Mouse (Mus musculus) kidney, embryonic 16.5 days (tissue): ENCODE measurements around the gene Gm20708. TPM values are rescaled to one million over a fixed set of nuclear protein-coding genes. Genes with fewer than 3 reads are reported as not detected.
A peak's percentile ranks its signal among the peaks of the same experiment; 100 is the strongest.

Source experiments
- ATAC-seq: fragments of 200-750 bp; cut with Nextera tagmentation; 2 replicates; pipeline ENCODE4 v1.8.0; 2017; ENCODE audit warnings: moderate TSS enrichment; ENCODE audit not compliant: low FRiP score, low TSS enrichment
- H3K27ac ChIP-seq: fragments of 300-500 bp; sonication (generic); 2 replicates; pipeline ENCODE4 v1.5.1; 2014; ENCODE audit warnings: low read length
- H3K27me3 ChIP-seq: fragments of 300-500 bp; sonication (generic); 2 replicates; pipeline ENCODE4 v1.6.1; 2014; ENCODE audit warnings: low read length, control low read depth, mixed read lengths; ENCODE audit not compliant: insufficient read depth
- H3K36me3 ChIP-seq: fragments of 300-500 bp; sonication (generic); 2 replicates; pipeline ENCODE4 v1.6.1; 2014; ENCODE audit warnings: low read length, control low read depth, mixed read lengths; ENCODE audit not compliant: insufficient read depth
- H3K4me1 ChIP-seq: fragments of 300-500 bp; sonication (generic); 2 replicates; pipeline ENCODE4 v1.6.1; 2014; ENCODE audit warnings: low read length, control low read depth, mixed read lengths; ENCODE audit not compliant: insufficient read depth
- H3K4me2 ChIP-seq: fragments of 300-500 bp; sonication (generic); replicated peaks from 2 replicates; pipeline ENCODE4 v1.6.1; 2014; ENCODE audit warnings: low read depth, low read length
- H3K4me3 ChIP-seq: fragments of 300-500 bp; sonication (generic); 2 replicates; pipeline ENCODE4 v1.5.1; 2014; ENCODE audit warnings: mild to moderate bottlenecking, low read length
- H3K9ac ChIP-seq: fragments of 300-500 bp; sonication (generic); replicated peaks from 2 replicates; pipeline ENCODE4 v1.6.1; 2014; ENCODE audit warnings: low read length
- H3K9me3 ChIP-seq: fragments of 300-500 bp; sonication (generic); 2 replicates; pipeline ENCODE4 v1.6.1; 2016; ENCODE audit warnings: low read length, control low read depth
- WGBS: fragments of 180-500 bp; shearing (Covaris S2); extraction: QIAGEN DNeasy Blood & Tissue Kit; methylation state at CpG from one replicate; pipeline ENCODE4 v1.1.7; 2014; 5-methylcytosine and 5-hydroxymethylcytosine counted together
- polyA plus RNA-seq: library from polyadenylated mRNA; unstranded; fragments of >200 nt; fragmentation: Nextera tagmentation; extraction: Ambion mirVana; gene quantifications from 2 replicates; pipeline ENCODE4 v1.2.1, GENCODE M21; 2015

Gene Gm20708
- polyA plus RNA-seq, 1 experiment from 2014 or later = 0.26 TPM

GRCm38 (mm10) chr11:117790703-117791440 lies 18.6 kb upstream of the Gm20708 start:
- Histone ChIP-seq H3K9ac (peak overlapping the region; percentile 54), H3K36me3 (no peaks in the 10 kb centered on the region), H3K4me1 (peaks cover 24% of the 10 kb centered on the region), H3K27ac (0 out of 2 replicates have a peak overlapping the region, but pooled peaks have one; percentile 43), H3K27me3 (no peaks in the 10 kb centered on the region), H3K9me3 (no peaks in the 10 kb centered on the region), H3K4me2 (peak overlapping the region; percentile 57), H3K4me3 (peak overlapping the region; percentile 32)
- WGBS = 34% methylated on average over 23 of the region's 23 CpGs
- peak; percentile 87 for ATAC-seq

DNA sequence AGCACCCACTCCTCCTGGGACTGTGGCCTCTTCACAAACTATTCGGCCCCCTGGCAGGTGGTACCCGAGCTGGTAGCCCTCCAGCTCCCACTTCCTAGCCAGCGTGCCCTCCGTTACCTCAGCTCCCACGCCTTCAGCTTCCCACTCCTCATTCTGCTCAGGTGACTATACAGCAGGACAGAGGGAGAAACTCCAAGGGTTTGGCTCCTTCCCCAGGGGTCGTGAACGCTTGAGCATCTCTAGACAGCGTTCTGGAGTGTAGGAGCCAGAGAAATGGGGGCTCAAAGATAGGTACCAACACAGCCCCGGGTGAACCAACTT lies 18.1 kb upstream of the Gm20708 start:
- Histone ChIP-seq H3K4me2 (no peak overlapping the region), H3K9ac (no peak overlapping the region), H3K4me1 (peaks cover 24% of the 10 kb centered on the region), H3K27me3 (no peaks in the 10 kb centered on the region), H3K36me3 (no peaks in the 10 kb centered on the region), H3K4me3 (no peak overlapping the region), H3K27ac (no peak overlapping the region), H3K9me3 (no peaks in the 10 kb centered on the region)
- WGBS = 87% methylated on average over 9 of the region's 9 CpGs
- no peak for ATAC-seq

DNA sequence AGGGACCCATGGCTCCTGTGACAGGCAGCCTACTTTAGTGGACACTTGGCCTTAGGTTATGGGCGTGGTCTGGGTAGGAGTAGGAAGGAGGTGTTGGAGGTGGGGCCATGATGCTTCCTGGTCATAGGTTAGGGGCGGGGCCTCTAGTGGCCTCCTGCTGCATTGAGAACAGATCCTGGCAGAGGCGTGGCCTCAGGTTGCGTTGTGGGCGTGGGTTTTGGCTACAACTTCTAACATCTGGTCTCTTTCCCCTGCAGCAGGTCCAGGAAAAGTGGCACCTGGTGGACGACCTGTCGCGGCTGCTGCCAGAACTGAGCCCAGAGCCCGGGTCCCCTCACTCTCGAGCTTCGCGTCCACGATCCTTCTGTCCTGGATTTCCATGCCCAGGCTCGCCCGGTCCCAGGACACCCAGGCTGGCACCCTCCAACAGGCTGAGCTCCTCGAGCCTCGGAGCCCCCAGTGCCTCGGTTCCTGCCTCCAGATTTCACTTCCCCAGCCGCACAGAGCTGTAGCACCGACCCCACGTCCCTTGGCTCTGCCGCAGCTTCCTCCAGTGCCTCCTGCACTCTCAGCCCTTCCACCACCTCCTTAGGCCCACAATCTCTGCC lies 17.1 kb upstream of the Gm20708 start:
- Histone ChIP-seq H3K4me1 (peaks cover 24% of the 10 kb centered on the region), H3K36me3 (no peaks in the 10 kb centered on the region), H3K4me3 (peak overlapping the region; percentile 36), H3K4me2 (peak overlapping the region; percentile 54), H3K9ac (peak overlapping the region; percentile 62), H3K27me3 (no peaks in the 10 kb centered on the region), H3K27ac (peak overlapping the region; percentile 33; the same call in 1 of the 2 replicates), H3K9me3 (no peaks in the 10 kb centered on the region)
- peak; percentile 73 for ATAC-seq
- 8% methylated on average over 22 of the region's 22 CpGs for WGBS

DNA sequence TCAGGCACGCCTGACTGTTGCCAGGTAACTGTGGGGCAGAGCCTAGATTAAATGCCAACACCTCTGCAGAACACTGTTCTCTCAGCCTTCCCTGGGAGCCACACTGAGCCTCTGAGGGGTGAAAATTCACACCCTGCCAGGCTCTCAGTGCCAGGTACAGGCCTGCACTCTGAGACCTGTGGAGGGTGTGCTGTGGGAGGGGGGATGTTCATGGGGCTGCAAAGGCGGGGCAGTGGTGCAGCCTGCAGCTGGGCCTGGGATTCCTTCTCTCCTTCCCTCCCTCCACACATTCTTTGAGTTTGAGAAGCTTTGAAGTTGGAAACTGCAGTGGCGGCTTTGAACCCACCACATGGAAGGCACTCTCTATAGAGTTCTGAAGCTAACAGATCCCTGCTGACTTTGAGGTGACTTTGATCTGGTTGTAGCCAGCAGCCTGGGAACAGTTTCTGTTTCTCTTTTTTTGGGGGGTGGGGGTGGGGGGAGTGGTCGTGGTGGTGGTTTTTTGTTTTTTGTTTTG lies 15.4 kb upstream of the Gm20708 start:
- no peaks in the 10 kb centered on the region for H3K9me3 ChIP-seq
- 62% methylated on average over 4 of the region's 4 CpGs for WGBS
- peaks cover 36% of the 10 kb centered on the region for H3K4me1 ChIP-seq
- no peak overlapping the region for H3K9ac ChIP-seq
- no peaks in the 10 kb centered on the region for H3K36me3 ChIP-seq
- no peak overlapping the region for H3K4me3 ChIP-seq
- no peak overlapping the region for H3K27ac ChIP-seq
- no peaks in the 10 kb centered on the region for H3K27me3 ChIP-seq
- ATAC-seq = no peak
- H3K4me2 ChIP-seq = no peak overlapping the region

DNA sequence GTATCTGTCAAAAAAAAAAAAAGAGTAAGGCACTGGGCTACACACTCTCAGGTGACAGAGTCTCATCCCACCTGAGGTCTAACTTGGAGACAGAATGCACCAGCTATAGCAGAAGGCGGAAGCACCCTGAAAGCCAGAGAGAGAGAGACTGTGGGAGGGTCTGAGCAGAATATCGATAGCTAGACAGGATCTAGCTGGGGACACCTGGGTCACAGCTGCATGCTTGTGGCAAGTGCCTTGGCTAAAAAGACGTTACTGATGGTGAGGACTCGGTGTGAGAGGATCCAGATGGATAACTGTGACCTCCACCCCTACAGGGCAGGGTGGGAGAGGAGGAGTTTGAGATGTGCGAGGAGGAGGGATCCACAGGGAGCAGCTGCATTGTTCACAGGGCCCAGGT lies 12.5 kb upstream of the Gm20708 start:
- Histone ChIP-seq H3K4me3 (no peak overlapping the region), H3K27me3 (no peaks in the 10 kb centered on the region), H3K9ac (no peak overlapping the region), H3K4me1 (peaks cover 21% of the 10 kb centered on the region), H3K27ac (no peak overlapping the region), H3K9me3 (no peaks in the 10 kb centered on the region), H3K4me2 (no peak overlapping the region), H3K36me3 (no peaks in the 10 kb centered on the region)
- 33% methylated on average over 5 of the region's 5 CpGs for WGBS
- no peak for ATAC-seq

DNA sequence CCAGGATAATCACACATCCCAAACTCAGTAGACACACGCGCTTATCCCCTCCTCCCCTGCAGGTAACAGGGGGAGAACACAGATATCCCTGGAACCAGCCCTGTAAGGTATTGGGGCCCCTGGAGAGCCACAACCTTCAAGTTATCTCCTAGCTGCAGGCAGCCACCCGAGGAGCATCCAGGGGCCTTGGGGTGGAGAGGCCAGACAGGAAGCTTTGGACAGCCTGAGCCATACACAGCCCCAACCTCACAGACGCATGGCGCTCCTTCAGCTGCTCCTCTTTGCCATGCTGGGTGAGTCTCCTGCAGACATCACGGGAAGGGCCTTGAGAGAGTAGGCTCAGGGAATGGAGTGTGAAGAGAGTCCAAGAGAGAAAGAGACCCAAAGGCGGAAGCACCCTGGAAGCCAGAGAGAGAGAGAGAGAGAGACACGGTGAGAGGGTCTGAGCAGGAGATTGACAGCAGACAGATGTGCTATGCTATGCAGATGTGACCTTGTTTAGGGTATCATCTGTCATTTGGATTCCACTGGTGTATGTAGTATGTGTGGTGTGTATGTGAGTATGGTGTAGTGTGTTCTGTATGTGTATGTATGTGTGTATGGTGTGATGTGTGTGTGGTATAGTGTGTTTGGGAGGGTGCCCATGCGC lies 11.8 kb upstream of the Gm20708 start, which contains the start of gene 6030468B19Rik:
6030468B19Rik (plus strand) TSS at position 150 of the 649 bp plus-strand sequence.
- Histone ChIP-seq H3K27ac (no peak within 1 kb of the TSS), H3K4me2 (no peak within 1 kb of the TSS), H3K9ac (0 out of 2 replicates have a peak within 1 kb of the TSS, but pooled peaks have one; percentile 26), H3K9me3 (no peaks in the 10 kb centered on the region), H3K4me3 (no peak within 1 kb of the TSS), H3K36me3 (no peaks in the 10 kb centered on the region), H3K27me3 (no peaks in the 10 kb centered on the region), H3K4me1 (peaks cover 14% of the 10 kb centered on the region)
- WGBS = 54% methylated on average over 9 of the region's 9 CpGs
- no peak for ATAC-seq

DNA sequence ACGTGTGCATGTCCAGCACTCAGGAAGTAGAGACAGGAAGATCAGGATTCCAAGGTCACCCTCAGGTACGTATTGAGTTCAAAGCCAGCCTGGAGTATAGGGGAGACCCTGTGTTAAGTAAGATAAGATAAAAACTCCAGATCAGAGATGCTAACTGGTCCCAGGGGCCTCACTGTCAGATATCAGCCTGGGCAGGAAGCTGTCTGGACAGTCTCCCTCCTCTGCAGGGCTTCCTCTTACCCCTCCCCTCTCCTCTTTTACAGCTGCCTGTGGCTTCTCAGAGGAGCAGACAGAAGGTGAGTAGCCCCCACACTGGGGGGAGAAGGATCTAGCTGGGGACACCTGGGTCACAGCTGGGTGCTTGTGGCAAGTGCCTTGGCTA lies 11.3 kb upstream of the Gm20708 start:
- 34% methylated on average over 2 of the region's 2 CpGs for WGBS
- Histone ChIP-seq H3K4me3 (no peak overlapping the region), H3K4me1 (peaks cover 13% of the 10 kb centered on the region), H3K27ac (no peak overlapping the region), H3K27me3 (no peaks in the 10 kb centered on the region), H3K36me3 (no peaks in the 10 kb centered on the region), H3K9me3 (no peaks in the 10 kb centered on the region), H3K9ac (0 out of 2 replicates have a peak overlapping the region, but pooled peaks have one; percentile 26), H3K4me2 (no peak overlapping the region)
- ATAC-seq = 0 out of 2 replicates have a peak, but pooled peaks have one; percentile 8

DNA sequence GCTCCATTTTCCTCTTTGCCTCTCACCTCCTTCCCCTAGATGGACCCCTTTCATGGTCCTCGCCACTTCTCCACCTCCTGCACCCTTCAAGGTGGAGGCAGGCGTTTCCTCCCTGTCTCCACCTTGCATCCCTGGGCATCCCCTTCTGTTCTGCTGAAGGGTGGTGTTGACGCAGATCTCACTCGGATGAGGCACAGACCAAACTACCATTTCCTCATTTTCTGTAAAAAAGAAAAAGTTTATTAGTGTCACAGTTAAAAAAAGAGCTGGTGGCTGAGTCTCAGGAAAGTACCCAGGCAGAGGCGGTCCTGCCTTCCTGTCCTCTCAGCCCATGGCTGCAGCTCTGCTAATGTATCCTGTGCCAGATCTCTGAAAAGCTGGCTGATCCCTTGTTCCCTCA lies 10.3 kb upstream of the Gm20708 start:
- H3K4me1 ChIP-seq = peaks cover 13% of the 10 kb centered on the region
- no peak overlapping the region for H3K4me3 ChIP-seq
- ATAC-seq = no peak
- no peaks in the 10 kb centered on the region for H3K36me3 ChIP-seq
- no peak overlapping the region for H3K4me2 ChIP-seq
- no peaks in the 10 kb centered on the region for H3K9me3 ChIP-seq
- H3K9ac ChIP-seq = no peak overlapping the region
- WGBS = 66% methylated on average over 5 of the region's 5 CpGs
- H3K27me3 ChIP-seq = no peaks in the 10 kb centered on the region
- H3K27ac ChIP-seq = no peak overlapping the region

DNA sequence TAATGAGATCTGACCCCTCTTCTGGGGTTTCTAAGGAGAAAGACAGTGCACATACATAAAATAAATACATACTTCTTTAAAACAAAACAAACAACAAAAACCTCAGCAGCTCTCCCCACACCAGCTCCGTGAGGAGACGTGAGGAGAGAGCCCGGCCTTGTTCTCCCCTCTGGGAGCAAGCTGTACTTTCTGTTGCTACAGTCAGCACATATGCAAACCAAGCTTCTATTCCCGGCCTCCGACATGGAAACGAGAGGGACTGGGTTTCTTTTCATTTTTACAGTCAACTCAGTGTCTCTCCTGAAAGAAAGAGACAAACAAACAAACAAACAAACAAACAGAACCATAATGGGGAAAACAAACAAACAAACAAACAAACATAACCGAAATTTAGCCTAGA lies 9.4 kb upstream of the Gm20708 start:
- no peaks in the 10 kb centered on the region for H3K36me3 ChIP-seq
- no peak overlapping the region for H3K27ac ChIP-seq
- no peak overlapping the region for H3K9ac ChIP-seq
- H3K27me3 ChIP-seq = no peaks in the 10 kb centered on the region
- H3K4me3 ChIP-seq = no peak overlapping the region
- WGBS = 89% methylated on average over 7 of the region's 7 CpGs
- H3K9me3 ChIP-seq = no peaks in the 10 kb centered on the region
- no peak for ATAC-seq
- H3K4me2 ChIP-seq = no peak overlapping the region
- peaks cover 13% of the 10 kb centered on the region for H3K4me1 ChIP-seq
